Mouse (Mus musculus) intestine, embryonic 15.5 days (tissue): ENCODE data around the gene 4930595D18Rik. TPM values are rescaled to one million over a fixed set of nuclear protein-coding genes. Genes with fewer than 3 reads are reported as not detected.

Source experiments
- ATAC-seq: fragments of 200-750 bp; cut with Nextera tagmentation; 2 replicates; pipeline ENCODE4 v1.8.0; 2017; ENCODE audit warnings: moderate TSS enrichment, moderate library complexity
- H3K27ac ChIP-seq: fragments of 300-500 bp; sonication (generic); 2 replicates; pipeline ENCODE4 v1.5.1; 2015; ENCODE audit warnings: mild to moderate bottlenecking, inconsistent platforms
- H3K27me3 ChIP-seq: fragments of 300-500 bp; sonication (generic); replicated peaks from 2 replicates; pipeline ENCODE4 v1.6.1; 2015; ENCODE audit warnings: inconsistent platforms
- H3K36me3 ChIP-seq: fragments of 300-500 bp; sonication (generic); 2 replicates; pipeline ENCODE4 v1.6.1; 2015; ENCODE audit warnings: inconsistent platforms
- H3K4me1 ChIP-seq: fragments of 300-500 bp; sonication (generic); replicated peaks from 2 replicates; pipeline ENCODE4 v1.6.1; 2015; ENCODE audit warnings: inconsistent platforms
- H3K4me2 ChIP-seq: fragments of 300-500 bp; sonication (generic); replicated peaks from 2 replicates; pipeline ENCODE4 v1.6.1; 2015; ENCODE audit warnings: mild to moderate bottlenecking, inconsistent platforms
- H3K4me3 ChIP-seq: fragments of 300-500 bp; sonication (generic); replicated peaks from 2 replicates; pipeline ENCODE4 v1.5.1; 2015; ENCODE audit warnings: inconsistent platforms
- H3K9ac ChIP-seq: fragments of 300-500 bp; sonication (generic); 2 replicates; pipeline ENCODE4 v1.6.1; 2015; ENCODE audit warnings: inconsistent platforms
- H3K9me3 ChIP-seq: fragments of 300-500 bp; sonication (generic); 2 replicates; pipeline ENCODE4 v1.6.1; 2016; ENCODE audit warnings: inconsistent platforms
- WGBS: fragments of 180-500 bp; shearing (Covaris S2); methylation state at CpG from one replicate; pipeline ENCODE4 v1.1.7; 2015; 5-methylcytosine and 5-hydroxymethylcytosine counted together
- polyA plus RNA-seq: library from polyadenylated mRNA; unstranded; fragments of >200 nt; fragmentation: Nextera tagmentation; extraction: Ambion mirVana; gene quantifications from 2 replicates; pipeline ENCODE4 v1.2.1, GENCODE M21; 2015

Gene 4930595D18Rik
- polyA plus RNA-seq, 1 experiment from 2014 or later, result not detected

- no peak overlapping the region for H3K27ac ChIP-seq
- no peak overlapping the region for H3K9ac ChIP-seq
- 71% methylated on average over 6 of the region's 6 CpGs for WGBS
- H3K9me3 ChIP-seq, result no peaks in the 10 kb centered on the region
- H3K4me2 ChIP-seq, result no peak overlapping the region
- H3K4me1 ChIP-seq, result peaks cover 11% of the 10 kb centered on the region
- ATAC-seq, result no peak
- H3K36me3 ChIP-seq, result no peaks in the 10 kb centered on the region
- no peak overlapping the region for H3K4me3 ChIP-seq
- H3K27me3 ChIP-seq, result no peaks in the 10 kb centered on the region
Measured at GRCm38 (mm10) chr12:111192777-111193176, 8.5 kb upstream of the 4930595D18Rik start.

- no peaks in the 10 kb centered on the region for H3K36me3 ChIP-seq
- H3K9me3 ChIP-seq, result no peaks in the 10 kb centered on the region
- no peaks in the 10 kb centered on the region for H3K27me3 ChIP-seq
- no peak overlapping the region for H3K4me2 ChIP-seq
- no peak for ATAC-seq
- H3K27ac ChIP-seq, result no peak overlapping the region
- 75% methylated on average over 2 of the region's 2 CpGs for WGBS
- no peak overlapping the region for H3K4me3 ChIP-seq
- H3K9ac ChIP-seq, result no peak overlapping the region
- H3K4me1 ChIP-seq, result peaks cover 11% of the 10 kb centered on the region
Measured at GRCm38 (mm10) chr12:111190891-111191290, 6.6 kb upstream of the 4930595D18Rik start.

- WGBS, result 92% methylated on average over 5 of the region's 5 CpGs
- Histone ChIP-seq H3K4me2 (no peak overlapping the region), H3K9me3 (no peaks in the 10 kb centered on the region), H3K27ac (no peak overlapping the region), H3K36me3 (no peaks in the 10 kb centered on the region), H3K9ac (no peak overlapping the region), H3K4me1 (peaks cover 11% of the 10 kb centered on the region), H3K4me3 (no peak overlapping the region), H3K27me3 (no peaks in the 10 kb centered on the region)
- no peak for ATAC-seq
Measured at GRCm38 (mm10) chr12:111190355-111190754, 6.1 kb upstream of the 4930595D18Rik start.

GRCm38 (mm10) chr12:111188295-111188694 is 4.0 kb upstream of the 4930595D18Rik start:
- H3K27me3 ChIP-seq, result no peaks in the 10 kb centered on the region
- H3K4me3 ChIP-seq, result no peak overlapping the region
- H3K9me3 ChIP-seq, result no peaks in the 10 kb centered on the region
- H3K4me1 ChIP-seq, result peaks cover 5% of the 10 kb centered on the region
- H3K4me2 ChIP-seq, result no peak overlapping the region
- no peaks in the 10 kb centered on the region for H3K36me3 ChIP-seq
- H3K27ac ChIP-seq, result no peak overlapping the region
- no peak for ATAC-seq
- H3K9ac ChIP-seq, result no peak overlapping the region
- 73% methylated on average over 4 of the region's 4 CpGs for WGBS

DNA sequence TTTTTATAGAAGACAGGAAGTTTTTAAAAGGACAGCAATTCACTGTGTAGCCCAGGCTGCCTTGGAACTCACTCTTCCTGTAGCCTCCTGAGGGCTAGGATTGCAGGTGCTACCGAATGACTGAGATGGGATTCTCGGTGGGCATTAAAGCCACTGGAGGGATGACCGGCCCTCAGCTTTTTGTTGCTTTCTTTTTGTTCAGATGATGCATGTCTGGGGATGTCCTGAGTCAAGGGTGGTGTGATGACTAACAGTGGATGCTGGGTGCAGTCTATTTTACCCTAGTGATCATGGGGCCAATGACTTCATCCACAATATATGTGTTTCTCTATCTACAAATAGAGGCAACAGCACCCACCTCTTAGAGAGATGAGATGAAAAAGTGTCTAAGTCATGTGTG is 2.7 kb upstream of the 4930595D18Rik start:
- no peaks in the 10 kb centered on the region for H3K9me3 ChIP-seq
- H3K9ac ChIP-seq, result no peak overlapping the region
- H3K27ac ChIP-seq, result no peak overlapping the region
- WGBS, result 91% methylated on average over 3 of the region's 3 CpGs
- no peaks in the 10 kb centered on the region for H3K27me3 ChIP-seq
- no peaks in the 10 kb centered on the region for H3K36me3 ChIP-seq
- no peaks in the 10 kb centered on the region for H3K4me1 ChIP-seq
- no peak for ATAC-seq
- H3K4me2 ChIP-seq, result no peak overlapping the region
- H3K4me3 ChIP-seq, result no peak overlapping the region

GRCm38 (mm10) chr12:111182378-111182777 is 1.9 kb downstream of the 4930595D18Rik start:
- H3K9ac ChIP-seq, result no peak overlapping the region
- no peaks in the 10 kb centered on the region for H3K27me3 ChIP-seq
- no peak overlapping the region for H3K4me2 ChIP-seq
- no peaks in the 10 kb centered on the region for H3K9me3 ChIP-seq
- 96% methylated on average over 6 of the region's 6 CpGs for WGBS
- H3K36me3 ChIP-seq, result no peaks in the 10 kb centered on the region
- H3K27ac ChIP-seq, result no peak overlapping the region
- H3K4me1 ChIP-seq, result no peaks in the 10 kb centered on the region
- H3K4me3 ChIP-seq, result no peak overlapping the region
- no peak for ATAC-seq

- Histone ChIP-seq H3K9me3 (no peaks in the 10 kb centered on the region), H3K9ac (no peak overlapping the region), H3K27ac (no peak overlapping the region), H3K27me3 (no peaks in the 10 kb centered on the region), H3K36me3 (no peaks in the 10 kb centered on the region), H3K4me1 (no peaks in the 10 kb centered on the region), H3K4me2 (no peak overlapping the region), H3K4me3 (no peak overlapping the region)
- ATAC-seq, result no peak
- 80% methylated on average over 5 of the region's 5 CpGs for WGBS
Measured at GRCm38 (mm10) chr12:111181848-111182247, 2.4 kb downstream of the 4930595D18Rik start.

- Histone ChIP-seq H3K4me1 (no peaks in the 10 kb centered on the region), H3K4me3 (no peak overlapping the region), H3K9me3 (no peaks in the 10 kb centered on the region), H3K9ac (no peak overlapping the region), H3K36me3 (no peaks in the 10 kb centered on the region), H3K27ac (no peak overlapping the region), H3K4me2 (no peak overlapping the region), H3K27me3 (no peaks in the 10 kb centered on the region)
- WGBS, result 74% methylated on average over 4 of the region's 4 CpGs
- no peak for ATAC-seq
Measured at GRCm38 (mm10) chr12:111178772-111179171, 5.5 kb downstream of the 4930595D18Rik start.

DNA sequence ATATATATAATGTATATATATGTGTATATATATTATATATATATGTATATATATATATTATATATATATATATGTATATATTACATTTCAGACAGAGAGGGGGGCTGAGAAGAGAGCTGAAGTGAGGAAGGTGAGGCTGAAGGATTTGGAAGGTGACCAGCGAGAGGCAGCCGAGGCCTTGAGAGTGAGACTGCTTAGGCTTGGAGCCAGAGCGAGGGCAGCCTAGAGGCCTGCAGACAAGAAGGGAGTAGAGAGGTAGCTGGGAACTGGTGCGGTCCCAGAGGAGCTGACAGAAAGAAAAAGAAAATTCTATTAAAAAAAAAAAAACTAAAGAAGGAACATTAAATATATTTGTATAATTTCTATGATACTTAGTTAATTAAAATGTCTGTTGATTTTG is 15.4 kb downstream of the 4930595D18Rik start:
- Histone ChIP-seq H3K9me3 (no peaks in the 10 kb centered on the region), H3K9ac (no peak overlapping the region), H3K4me3 (no peak overlapping the region), H3K4me2 (no peak overlapping the region), H3K4me1 (peaks cover 21% of the 10 kb centered on the region), H3K27ac (no peak overlapping the region), H3K36me3 (no peaks in the 10 kb centered on the region), H3K27me3 (no peaks in the 10 kb centered on the region)
- no peak for ATAC-seq
- WGBS, result 81% methylated on average over 4 of the region's 4 CpGs

GRCm38 (mm10) chr12:111166681-111167289 is 17.5 kb downstream of the 4930595D18Rik start:
- peak overlapping the region; percentile 78 for H3K4me3 ChIP-seq
- ATAC-seq, result peak; percentile 44
- H3K9me3 ChIP-seq, result no peaks in the 10 kb centered on the region
- no peaks in the 10 kb centered on the region for H3K27me3 ChIP-seq
- peak overlapping the region; percentile 82 for H3K4me2 ChIP-seq
- under 1% methylated on average over 48 of the region's 48 CpGs for WGBS
- no peaks in the 10 kb centered on the region for H3K36me3 ChIP-seq
- peaks cover 28% of the 10 kb centered on the region for H3K4me1 ChIP-seq
- H3K27ac ChIP-seq, result peak overlapping the region; percentile 79
- peak overlapping the region; percentile 72 for H3K9ac ChIP-seq

DNA sequence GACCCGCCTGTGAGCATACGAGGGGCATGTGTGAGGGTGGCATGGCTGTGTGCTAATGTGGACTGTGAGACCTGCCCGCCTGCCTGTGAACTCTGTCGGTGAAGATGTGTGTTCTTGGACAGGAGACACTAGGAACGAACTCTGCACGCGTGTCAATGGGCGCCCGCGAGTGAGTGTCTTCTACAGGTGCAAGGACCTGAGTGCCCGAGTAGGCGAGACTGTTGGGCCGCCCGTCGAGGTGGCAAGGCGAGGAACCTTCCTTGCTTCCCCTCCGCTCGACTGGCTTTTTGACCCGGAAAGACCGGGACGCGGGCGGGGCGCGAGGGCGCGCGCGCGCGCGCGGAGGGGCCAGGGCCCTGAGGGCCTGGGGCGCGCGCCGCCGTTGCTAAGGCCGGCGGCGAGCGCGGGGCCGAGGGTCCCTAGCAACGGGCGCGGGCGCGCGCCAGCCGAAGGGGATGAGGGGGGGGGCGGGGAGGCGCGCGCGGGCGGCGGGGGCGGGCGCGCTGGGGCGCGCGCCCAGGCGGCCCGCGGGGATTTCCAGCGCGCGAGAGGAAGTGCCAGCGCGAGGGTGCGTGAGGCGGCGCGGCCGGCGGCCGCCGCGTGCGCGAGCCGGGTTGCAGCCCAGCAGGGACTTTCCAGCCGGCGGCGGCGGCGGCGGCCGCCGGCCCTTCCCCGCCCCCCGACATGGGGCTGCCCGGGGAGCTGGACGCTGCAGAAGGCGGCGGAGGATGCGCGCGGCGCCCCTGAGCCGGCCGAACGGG is 18.3 kb downstream of the 4930595D18Rik start, which contains the start of gene Traf3:
Gene Traf3, plus strand, starts transcription at position 540 of the 761 bp plus-strand sequence.
- Histone ChIP-seq H3K4me2 (peak within 1 kb of the TSS; percentile 82), H3K9ac (peak within 1 kb of the TSS; percentile 72), H3K4me3 (peak within 1 kb of the TSS; percentile 78), H3K27ac (peak within 1 kb of the TSS; percentile 79), H3K4me1 (peaks cover 28% of the 10 kb centered on the region), H3K27me3 (no peaks in the 10 kb centered on the region), H3K9me3 (no peaks in the 10 kb centered on the region), H3K36me3 (no peaks in the 10 kb centered on the region)
- ATAC-seq, result peak; percentile 79
- WGBS, result 6% methylated on average over 59 of the region's 105 CpGs

DNA sequence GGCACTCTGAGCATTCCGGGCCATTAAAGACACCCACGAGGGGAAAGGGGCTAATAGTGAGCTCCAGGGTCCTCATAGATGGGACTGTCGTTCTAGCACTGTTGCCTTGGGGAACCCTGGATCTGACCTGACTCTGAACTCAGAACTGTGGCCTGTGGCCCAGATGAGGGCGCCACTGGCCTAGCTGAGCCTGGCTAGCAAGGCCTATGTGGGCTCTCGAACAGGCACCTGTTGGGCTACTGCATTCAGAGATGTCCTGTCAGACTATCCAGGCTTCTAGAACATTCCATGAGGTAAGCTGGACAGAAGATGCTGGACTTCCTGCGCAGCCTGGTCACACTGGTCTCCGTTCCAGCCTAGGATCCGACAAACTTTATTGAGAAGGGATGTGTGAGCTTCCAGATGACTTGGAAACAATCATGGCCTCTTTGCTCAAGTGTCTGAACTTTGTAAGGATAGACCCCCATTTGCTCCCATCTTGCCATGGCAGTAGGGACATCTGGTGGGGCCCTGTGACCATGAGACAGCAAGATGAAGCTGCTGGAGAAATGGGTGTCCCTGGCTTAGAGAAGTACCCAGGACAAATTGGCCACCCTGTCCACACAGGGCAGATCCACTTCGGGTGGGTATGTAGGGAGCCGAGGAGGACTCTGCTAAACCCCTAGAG is 19.0 kb downstream of the 4930595D18Rik start:
- Histone ChIP-seq H3K4me2 (peak overlapping the region; percentile 82), H3K4me1 (peaks cover 29% of the 10 kb centered on the region), H3K36me3 (no peaks in the 10 kb centered on the region), H3K9ac (no peak overlapping the region), H3K27ac (peak overlapping the region; percentile 79), H3K4me3 (0 out of 2 replicates have a peak overlapping the region, but pooled peaks have one; percentile 78), H3K9me3 (no peaks in the 10 kb centered on the region), H3K27me3 (no peaks in the 10 kb centered on the region)
- 72% methylated on average over 10 of the region's 10 CpGs for WGBS
- ATAC-seq, result peak; percentile 5; the same call in 1 of the 2 replicates
